Mouse (Mus musculus) kidney, postnatal 14 days (tissue): ENCODE data around the gene Bloc1s1.

ENCODE experiments used
- DNase-seq: peaks from one replicate; pipeline ENCODE4 v3.0.0; 2022; ENCODE audit warnings: mixed read lengths

Bloc1s1 gene

DNA sequence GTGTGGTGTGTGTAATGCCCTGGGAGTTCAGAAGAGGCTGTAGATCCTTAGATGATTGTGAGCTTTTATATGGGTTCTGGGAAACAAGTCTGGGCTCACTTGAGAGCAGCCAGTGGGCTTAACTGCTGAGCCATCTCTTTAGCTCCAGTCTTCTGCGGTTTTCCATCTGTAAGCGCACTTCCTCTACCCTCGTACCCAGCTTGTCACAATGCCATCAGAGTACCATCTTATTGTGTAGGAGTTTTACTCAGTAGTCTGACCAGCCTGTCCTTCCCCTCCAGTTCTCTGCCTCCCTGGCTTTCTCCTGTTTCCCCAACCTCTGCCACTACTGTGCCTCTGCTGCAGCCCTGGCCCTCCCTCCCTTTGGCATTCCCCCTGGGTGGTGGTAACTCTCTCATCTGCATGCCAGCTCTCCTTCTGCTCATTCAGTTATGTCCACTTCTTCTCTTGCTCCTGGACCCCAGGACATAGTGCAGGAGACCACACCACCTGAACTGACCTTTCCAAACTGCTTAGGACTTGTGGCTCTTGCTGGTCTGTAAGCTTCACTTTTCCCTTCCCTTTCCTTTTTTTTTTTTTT is 21.3 kb downstream of the Bloc1s1 start:
- DNase-seq, result peak; percentile 69

DNA sequence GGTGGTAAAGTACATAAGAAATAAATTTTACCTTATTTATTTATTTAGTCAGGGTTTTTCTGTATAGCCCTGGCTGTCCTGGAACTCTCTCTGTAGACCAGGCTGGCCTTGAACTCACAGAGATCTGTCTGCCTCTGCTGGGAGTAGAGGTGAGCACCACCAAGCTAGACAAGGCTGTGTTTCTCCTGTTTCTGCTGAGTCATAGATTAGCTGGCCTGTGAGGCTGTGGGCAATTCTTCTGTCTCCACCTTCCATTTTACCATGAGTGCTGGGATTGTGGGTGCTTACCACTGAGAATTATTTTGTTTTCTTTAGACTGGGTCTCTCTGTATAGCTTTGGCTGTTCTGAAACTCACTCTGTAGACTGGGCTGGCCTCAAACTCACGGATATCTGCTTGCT is 22.4 kb downstream of the Bloc1s1 start:
- no peak for DNase-seq

DNA sequence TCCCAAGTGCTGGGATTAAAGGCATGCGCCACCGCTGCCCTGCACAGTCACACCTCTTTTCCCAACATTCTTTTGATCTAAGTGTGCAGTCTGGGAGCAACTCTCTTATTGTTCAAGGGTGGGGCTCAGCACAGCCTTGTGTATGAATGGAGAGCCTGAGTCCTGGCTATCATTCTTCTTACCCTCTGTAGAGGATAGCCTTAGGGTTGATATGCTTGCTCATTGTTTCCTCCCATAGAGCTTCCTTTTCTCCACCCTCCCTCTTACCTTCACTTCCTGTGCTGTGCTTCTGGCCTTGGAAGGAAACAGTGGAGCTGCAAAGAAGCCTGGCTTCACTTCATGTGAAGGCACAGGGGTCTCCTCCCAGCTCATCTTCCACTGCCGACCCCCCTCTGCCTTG is 23.1 kb downstream of the Bloc1s1 start, which contains the start of gene Cd63:
Gene Cd63 (plus strand): TSS at position 292 of the 400 bp plus-strand sequence.
- DNase-seq, result no peak

DNA sequence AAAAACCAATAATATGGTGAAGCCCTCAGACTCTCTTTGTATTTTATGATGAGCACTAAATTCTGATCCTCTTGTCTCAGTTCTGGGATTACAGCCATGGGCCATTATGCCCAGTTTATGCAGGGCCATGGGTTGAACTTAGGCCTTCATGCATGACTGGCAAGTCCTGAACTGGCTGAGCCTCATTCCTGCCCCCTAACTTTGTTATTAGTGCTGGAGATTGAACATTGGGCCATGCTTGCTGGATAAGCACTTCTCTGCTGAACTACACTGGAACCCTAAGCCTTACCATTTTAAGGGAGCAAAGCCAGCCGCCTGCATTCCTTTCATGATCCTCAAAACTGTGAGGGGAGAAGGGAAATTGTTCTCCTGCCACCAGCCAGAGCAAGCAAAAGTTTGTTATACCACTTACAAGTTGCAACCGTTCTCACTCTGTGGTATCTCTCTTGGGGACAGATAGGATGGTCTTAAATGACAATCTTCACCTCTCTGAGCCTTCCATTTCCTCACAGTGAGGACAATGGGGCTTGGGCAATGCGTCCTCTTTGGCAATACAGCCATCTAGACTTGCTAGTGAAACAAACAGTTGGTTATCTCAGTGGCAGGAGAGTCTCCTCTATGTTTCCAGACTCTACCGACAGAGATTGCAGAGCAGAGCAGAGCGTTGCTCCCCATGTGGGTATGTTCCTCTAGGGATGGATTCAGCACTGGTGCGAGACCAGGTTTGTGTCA is 23.9 kb downstream of the Bloc1s1 start:
- peak; percentile 78 for DNase-seq

DNA sequence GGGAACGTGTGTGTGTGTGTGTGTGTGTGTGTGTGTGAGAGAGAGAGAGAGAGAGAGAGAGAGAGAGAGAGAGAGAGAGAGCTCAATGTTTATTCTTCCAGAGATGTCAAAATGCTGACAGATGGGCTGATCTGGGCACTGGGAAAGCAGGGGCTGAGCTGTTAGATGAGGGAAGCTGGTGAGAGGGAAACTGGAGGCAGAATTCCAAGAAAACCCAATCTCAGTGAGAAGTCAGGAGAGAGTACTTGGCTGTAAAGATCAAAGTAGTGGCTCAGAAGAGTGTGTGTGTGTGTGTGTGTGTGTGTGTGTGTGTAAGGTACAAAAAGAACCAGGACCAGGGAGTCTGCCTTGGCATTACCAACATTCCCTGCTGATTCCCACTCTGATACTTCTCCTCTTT is 26.3 kb downstream of the Bloc1s1 start:
- DNase-seq, result no peak

DNA sequence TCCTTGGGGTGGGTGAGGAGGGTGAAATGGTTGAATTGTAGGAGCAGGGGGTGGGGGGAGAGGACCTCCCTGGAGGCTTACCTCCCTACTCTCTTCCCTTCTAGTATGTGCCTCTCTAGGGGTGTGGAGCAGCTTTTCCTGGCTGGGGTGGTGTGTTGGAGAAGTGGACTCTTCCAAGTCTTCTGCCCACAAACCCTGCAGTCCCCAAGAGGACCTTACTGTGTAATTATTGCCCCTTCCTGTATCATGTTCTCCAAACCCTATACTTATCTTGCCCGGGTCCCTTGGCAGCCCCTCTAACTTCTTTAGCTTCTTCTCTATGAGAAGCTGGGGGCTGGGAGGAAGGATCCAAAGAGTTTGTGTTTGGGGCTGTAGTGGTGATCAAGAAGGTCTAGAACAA is 27.0 kb downstream of the Bloc1s1 start:
- no peak for DNase-seq

DNA sequence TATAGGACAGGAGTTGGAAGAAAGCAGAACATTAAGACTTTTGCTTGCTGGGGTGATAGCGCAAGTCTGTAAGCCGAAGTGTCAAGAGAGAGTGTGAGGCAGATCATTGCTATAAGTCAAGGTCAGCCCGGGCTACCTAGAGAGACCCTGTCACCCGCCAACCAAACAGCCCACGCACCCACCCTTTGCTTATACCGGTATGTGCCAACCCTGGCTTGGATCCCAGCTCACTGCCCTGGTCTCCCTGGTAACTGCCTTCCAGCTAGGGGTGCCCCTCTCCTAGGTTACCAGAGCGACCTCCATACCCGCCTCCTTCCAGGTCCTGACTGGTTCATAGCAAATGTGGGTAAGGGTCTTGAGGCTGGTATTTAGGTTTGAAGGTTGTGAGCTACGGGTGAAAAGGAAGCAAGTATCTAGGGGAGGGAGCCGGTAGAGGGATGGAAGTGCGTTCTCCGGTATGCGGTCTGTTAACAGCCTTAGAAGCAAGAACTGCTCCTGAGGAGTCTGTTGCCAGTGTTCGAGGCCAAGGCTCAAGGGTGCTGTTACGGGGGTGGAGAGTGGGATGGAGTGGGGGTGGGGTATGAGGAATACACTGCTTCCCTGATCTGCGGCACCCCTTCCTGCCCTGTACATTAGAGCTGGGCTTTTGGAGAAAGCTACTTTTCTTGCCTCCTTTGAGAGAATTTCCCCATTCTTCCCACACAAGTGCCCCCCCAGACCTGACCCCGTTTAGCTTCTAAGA is 27.7 kb downstream of the Bloc1s1 start:
- DNase-seq, result peak; percentile 84

DNA sequence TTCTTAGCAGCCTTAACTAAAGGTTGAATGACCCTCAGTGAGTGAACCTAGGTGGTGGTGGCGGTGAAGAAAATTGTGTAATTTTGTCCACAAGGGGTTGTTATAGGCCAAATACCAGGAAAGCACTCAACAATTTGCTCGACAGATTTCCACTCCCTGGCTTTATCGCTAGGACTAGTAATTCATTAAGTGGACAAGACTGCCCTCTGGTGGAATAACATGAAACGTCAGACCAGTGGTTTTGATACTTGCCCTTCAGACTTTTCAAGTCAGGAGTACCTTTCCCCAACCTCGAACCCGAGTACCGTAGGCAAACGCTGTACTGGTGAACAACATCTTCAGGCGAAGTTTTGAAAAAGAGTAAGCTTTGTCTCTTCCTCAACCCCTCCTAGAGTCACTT is 28.4 kb downstream of the Bloc1s1 start:
- peak; percentile 92 for DNase-seq

DNA sequence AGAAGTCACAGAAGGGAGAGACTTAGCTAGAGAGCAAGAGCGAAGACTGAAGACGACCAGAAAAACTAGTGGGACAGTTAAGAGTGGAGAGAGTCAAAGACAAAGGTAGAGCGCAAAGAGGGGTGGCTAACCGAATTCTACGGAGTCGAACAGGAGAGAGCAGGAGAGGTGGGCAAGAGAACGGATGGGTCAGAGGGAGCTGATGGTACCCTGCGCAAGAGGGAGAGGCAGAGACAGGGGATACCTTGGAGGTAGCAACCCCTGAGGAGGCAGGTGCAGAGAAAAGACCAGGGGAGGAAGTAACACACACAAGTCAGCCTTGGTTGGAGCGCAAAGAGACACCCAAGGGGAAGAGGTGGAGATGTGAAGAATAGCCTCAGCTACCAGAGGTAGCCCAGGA is 31.6 kb downstream of the Bloc1s1 start:
- no peak for DNase-seq

DNA sequence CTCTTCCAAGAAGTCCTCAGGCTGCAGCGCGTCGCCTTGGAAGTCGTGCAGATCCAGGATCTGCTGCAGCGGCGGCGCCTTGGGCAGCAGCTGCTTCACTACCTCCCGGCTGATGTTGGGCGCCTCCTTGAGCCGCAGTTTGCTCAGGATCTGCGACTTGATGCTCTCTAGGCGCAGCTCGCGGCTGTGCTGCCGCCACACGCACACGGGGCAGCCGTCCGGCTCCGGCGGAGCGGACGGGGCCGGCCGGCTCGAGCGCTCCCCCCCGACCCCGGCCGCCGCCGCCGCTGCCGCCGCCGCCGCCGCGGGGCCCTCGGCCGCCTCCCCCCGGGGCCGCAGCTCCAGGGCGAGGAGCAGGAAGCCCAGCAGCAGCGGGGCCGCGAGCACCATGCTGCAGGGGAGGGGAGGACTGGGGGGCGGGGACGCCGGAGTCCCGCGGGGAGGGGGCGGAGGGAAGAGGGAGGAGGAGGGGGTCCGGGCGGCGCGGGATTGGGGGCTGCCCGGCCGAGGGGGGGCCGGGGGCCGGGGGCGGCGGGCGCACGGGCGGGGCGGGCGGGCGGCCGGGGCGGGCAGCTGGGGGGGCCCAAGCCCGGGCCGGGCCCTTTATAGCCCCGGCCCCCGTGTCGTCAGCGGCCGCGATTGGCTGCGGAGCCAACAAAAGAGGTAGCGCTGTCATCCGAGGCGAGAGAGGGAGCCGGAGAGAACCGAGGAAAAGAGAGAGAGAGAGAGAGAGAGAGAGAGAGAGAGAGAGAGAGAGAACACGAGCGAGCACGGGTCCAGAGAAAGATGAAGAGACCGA is 32.3 kb downstream of the Bloc1s1 start, which contains the start of gene Gdf11:
Gene Gdf11 (minus strand): TSS at position 423 of the 799 bp plus-strand sequence.
- peak; percentile 75 for DNase-seq

DNA sequence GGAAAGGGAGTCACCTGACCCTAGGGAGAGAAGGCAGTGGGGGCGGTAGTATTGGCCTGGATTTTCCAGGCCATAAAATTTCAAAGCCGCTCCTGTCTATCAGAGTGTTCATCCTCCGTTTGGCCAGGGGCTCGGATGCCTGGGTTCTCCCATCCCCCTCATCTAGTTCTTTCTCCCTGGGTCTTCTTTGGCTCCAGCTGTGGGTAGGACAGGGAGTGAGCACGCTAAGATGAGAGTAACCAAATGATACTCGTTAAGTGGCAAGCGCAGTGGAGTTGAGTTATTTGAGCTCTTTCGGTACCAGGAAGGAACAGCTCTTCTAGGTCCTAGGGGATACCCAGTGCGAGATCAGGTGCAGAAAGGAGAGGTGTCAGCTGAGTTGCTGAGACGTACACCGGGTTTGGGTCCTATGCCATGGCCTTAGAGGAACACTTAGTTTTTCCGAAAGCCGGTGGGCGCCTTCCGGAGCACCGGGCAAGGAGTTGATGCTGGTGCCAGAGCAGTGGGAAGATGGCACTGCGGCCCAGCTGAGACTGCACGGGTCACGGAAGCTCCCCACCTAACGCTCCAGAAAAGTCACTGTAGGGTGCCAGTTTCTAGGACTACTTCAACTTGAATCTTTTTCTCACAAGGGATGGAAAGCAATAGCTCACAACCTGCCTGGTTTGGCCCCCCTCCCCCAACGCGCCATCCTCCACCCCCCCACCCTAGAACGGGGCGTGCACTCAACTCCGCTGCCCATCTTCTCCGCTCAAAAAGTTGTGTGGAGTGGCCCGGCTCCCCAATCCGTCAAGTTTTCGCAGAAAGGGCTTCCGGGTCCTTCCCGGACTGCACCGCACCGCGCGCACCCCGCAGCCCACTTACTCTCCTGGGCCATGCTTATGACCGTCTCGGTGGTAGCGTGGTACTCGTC is 33.2 kb downstream of the Bloc1s1 start:
- DNase-seq, result no peak

DNA sequence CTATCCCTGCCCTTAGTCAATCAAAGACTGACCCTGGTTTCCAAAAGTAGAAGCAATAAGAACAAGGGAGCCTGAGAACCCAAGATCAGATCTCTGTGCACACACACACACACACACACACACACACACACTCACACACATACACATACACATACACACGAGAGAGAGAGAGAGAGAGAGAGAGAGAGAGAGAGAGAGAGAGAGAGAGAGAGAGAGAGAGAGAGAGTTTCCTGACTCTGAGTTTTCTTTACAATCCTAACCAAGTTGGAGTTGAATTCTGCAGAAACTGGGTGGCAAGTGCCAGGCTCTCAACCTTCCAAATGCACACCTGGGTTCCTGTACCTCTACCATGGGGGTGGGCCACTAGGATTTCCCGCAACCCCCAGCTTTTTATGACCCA is 34.0 kb downstream of the Bloc1s1 start:
- no peak for DNase-seq

DNA sequence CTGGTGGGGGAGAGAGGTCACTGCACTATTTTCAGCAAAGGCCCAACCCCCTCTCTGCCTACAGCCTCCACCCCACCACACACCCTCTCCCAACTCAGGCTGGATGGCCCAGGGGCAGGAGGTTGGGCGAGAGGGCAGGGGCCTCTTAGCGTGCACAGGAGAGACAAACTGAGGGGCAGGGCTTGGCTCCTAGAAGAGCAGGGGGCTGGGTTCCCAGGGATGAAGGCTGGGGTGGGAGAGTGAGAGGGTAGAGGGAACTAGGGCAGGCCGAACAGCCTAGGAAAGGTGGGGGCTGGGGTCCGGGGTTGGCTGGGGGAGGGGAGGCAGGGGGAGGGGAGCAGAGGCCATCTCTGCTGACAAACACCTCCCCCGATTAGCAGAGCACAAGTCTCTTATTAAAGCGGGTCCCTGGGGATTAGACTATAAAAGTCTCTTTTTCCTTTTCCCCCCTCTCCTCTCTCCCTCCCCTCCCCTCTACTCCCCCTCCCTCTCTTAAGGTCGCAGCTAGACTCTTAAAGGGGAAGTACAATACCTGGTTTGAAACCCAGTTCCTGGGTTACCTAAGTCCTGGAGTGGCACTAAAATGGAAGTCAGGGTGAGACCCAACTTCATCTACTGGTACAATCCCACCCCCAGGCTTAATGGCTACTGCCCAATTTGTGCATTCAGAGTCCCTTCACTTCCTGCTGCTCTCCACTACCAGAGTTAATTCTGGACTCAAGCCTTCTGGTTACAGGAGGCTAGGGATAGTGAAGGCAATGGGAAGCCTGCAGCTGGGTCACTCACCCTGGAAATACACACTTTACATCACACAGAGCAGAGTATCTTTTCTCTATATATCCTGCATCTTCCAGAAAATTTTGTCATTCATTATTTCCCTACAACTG is 34.7 kb downstream of the Bloc1s1 start:
- no peak for DNase-seq

DNA sequence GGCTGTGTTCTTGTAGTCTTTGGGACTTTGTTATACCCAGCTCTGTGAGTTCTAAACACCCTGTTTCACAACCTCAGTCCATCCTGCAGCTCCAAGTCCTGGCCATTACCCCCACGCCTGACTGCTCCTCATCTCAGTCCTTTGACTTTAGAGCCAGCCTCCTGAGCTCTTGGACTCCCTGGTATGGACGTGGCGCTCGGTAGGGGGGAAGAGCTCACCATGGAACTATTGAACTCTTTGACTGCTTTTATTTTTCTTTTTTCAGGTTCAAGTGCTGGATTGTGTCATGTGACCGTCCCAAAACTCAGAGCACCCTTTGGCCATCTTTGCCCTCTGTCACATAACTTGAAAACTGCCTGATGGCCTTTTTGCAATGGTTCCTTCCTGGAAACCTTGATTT is 41.8 kb downstream of the Bloc1s1 start:
- DNase-seq, result peak; percentile 42

DNA sequence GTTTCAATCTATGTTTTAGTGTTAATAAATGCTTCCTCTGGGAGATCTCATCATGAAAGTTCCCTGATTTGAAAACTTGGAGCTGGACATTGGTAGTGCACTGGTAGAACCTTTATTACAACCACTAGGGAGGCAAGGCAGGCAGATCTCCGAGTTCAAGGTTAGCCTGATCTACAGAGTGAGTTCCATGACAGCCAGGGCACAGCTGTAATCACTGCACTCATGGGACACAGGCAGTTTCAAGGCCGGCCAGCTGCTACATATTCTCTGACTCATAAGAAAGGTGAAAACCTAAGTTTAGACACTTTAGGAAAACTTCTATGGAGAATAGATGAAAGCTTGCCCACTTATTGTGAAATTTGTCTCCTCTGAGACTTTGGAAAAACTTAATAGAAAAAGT is 45.0 kb downstream of the Bloc1s1 start:
- no peak for DNase-seq

DNA sequence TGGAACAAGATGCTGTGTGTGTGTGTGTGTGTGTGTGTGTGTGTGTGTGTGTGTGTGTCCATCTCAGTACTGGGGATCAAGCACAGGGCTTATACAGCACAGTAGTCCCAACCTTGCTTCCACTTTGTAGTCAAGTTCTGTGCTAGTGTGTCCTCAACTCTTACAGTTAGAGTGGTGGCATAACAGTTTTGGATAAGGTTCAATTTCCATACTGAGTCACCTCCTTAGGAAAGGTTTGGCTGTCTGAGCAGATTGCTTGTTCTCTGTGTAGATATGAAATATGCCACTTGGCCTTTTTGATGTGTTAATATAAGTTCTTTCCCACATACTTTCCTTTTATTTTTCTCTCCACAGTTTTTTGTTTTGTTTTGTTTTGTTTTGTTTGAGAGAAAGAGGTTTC is 45.5 kb downstream of the Bloc1s1 start:
- no peak for DNase-seq

DNA sequence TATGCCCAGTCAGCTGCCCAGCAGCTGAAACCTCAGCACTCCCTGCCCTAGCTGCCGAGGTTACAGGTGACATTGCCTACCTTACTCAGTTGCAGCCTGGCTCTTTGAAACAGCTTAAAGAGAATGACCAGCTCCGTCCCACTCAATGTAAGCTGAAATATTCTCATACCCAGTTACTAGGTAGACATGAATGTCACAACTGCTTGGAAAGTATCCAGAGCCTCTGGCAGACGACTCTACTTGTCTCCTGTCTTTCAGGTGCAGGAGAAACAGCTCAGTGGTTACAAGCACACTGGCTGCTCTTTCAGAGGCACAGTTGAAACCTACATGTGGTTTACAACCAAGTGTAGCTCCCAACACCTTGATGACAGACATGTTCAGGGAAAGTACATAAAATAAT is 53.5 kb downstream of the Bloc1s1 start:
- no peak for DNase-seq
